Mouse (Mus musculus): Measurements from ENCODE around the gene Tcerg1l. TPM values are rescaled to one million over a fixed set of nuclear protein-coding genes. Genes with fewer than 3 reads are reported as not detected.

The Tcerg1l gene
- polyA plus RNA-seq, 1 experiment from 2014 or later, result 5.8 TPM

DNA sequence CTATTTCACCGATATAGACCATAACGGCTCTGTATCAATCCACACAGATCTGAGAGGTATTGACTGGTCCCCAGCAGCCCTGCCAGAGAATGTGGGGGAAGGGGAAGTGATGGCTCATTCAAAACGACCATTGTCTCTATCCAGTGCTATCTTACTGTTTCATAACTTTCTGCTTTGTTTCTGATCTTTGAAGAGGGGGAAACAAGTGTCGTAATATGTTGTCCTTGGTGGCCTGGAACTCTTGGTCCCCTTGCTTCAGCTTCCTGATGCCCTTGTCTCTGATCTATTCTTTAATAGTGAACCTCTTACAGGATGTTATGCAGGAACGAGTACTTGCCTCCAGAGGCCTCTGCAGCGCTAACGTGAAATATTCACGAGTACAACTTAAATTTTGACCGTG, 182.8 kb downstream of the Tcerg1l start:
- Histone ChIP-seq H3K4me3 (no peak overlapping the region), H3K9me3 (replicated peaks) (no peaks in the 10 kb centered on the region), H3K4me1 (peaks cover 9% of the 10 kb centered on the region; the same call in 1 of the 2 replicates), H3K4me2 (replicated peaks) (no peak overlapping the region), H3K27ac (no peak overlapping the region), H3K36me3 (no peaks in the 10 kb centered on the region), H3K9ac (no peak overlapping the region), H3K27me3 (no peaks in the 10 kb centered on the region)
- ATAC-seq (ENCODE audit: low FRiP score), result no peak
- 86% methylated on average over 9 of the region's 9 CpGs for WGBS

DNA sequence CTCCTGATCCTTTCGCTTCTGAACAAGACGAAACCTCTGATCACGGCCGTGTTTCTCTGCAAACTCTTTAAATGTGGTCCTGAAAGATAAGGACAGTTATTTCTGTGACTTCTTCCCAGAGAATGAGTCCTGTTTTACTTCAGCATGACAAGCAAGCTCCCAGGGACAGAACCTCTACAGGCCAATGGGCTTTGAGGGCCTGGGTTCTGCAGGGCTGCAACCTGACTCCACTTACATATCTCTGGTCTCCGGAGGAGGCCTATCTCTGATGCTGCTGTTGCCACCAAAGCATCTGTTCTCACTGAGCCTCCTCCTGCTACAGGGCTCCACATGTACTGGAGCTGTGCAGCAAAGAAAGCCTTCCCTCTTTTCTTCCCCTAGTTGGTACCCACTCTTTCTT, 187.8 kb downstream of the Tcerg1l start:
- no peak for ATAC-seq (ENCODE audit: low FRiP score)
- Histone ChIP-seq H3K4me1 (peaks cover 18% of the 10 kb centered on the region; the same call in 1 of the 2 replicates), H3K9ac (no peak overlapping the region), H3K4me3 (no peak overlapping the region), H3K36me3 (no peaks in the 10 kb centered on the region), H3K27ac (no peak overlapping the region), H3K9me3 (replicated peaks) (no peaks in the 10 kb centered on the region), H3K4me2 (replicated peaks) (no peak overlapping the region), H3K27me3 (no peaks in the 10 kb centered on the region)
- 68% methylated on average over 5 of the region's 5 CpGs for WGBS

DNA sequence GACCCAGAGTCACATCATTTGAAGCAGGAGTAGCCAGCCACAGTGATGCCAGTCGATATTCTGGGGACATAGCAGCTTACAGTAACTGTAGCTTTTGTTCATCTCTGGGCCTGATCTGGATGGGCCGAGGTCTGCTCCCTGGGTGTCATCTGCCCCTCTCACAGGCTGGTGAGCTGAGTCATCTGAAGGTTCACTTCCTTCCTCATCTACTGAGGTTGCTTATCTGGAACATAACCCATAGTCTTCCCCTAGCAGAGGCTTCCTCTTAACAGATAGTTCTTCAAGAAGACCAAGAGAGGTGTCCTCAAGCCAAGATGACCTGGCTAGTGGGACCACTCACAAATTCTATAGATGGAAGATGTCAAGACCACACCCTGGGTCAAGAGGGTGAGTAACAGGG, 192.4 kb downstream of the Tcerg1l start:
- Histone ChIP-seq H3K27me3 (no peaks in the 10 kb centered on the region), H3K36me3 (no peaks in the 10 kb centered on the region), H3K4me1 (peaks cover 12% of the 10 kb centered on the region), H3K4me2 (replicated peaks) (no peak overlapping the region), H3K9ac (no peak overlapping the region), H3K27ac (no peak overlapping the region), H3K4me3 (no peak overlapping the region), H3K9me3 (replicated peaks) (no peaks in the 10 kb centered on the region)
- ATAC-seq (ENCODE audit: low FRiP score), result no peak
- WGBS, result 91% methylated on average over 2 of the region's 2 CpGs

DNA sequence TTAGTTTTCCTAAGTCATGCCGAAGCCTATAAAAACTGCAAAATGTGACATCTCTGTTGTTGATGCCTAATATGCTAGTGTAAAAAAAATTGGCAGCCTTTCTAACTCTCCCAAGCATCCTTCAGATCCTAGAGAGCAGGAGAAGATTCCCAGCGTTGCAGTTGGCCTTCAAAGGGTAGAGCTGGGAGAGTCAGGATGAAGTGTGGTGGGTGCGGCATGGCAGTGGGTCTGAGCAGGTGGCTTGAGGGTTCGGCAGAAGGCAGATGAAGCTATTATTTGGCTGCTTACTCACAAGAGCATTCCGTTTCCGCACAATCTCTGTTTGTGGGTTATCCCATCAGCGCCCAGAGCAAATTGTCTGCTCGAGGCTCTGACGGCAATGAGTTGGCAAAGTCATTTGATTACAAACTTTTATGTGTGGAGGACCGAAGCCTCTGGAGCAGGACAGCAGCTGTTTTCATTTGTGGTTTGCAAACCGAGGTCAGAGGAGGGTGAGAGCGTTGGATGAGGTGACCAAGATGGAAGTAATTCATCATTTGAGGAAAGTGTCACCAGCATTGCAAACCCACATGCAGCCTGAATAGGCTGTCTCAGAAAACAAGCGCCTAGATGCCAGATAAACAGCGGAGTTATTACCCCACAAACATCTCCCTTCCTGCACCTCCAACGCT, 195.2 kb downstream of the Tcerg1l start:
- Histone ChIP-seq H3K36me3 (no peaks in the 10 kb centered on the region), H3K9ac (no peak overlapping the region), H3K27ac (no peak overlapping the region), H3K9me3 (replicated peaks) (no peaks in the 10 kb centered on the region), H3K27me3 (no peaks in the 10 kb centered on the region), H3K4me2 (replicated peaks) (no peak overlapping the region), H3K4me1 (peaks cover 8% of the 10 kb centered on the region), H3K4me3 (no peak overlapping the region)
- 83% methylated on average over 15 of the region's 15 CpGs for whole genome bisulfite sequencing
- no peak for ATAC-seq (ENCODE audit: low FRiP score)

DNA sequence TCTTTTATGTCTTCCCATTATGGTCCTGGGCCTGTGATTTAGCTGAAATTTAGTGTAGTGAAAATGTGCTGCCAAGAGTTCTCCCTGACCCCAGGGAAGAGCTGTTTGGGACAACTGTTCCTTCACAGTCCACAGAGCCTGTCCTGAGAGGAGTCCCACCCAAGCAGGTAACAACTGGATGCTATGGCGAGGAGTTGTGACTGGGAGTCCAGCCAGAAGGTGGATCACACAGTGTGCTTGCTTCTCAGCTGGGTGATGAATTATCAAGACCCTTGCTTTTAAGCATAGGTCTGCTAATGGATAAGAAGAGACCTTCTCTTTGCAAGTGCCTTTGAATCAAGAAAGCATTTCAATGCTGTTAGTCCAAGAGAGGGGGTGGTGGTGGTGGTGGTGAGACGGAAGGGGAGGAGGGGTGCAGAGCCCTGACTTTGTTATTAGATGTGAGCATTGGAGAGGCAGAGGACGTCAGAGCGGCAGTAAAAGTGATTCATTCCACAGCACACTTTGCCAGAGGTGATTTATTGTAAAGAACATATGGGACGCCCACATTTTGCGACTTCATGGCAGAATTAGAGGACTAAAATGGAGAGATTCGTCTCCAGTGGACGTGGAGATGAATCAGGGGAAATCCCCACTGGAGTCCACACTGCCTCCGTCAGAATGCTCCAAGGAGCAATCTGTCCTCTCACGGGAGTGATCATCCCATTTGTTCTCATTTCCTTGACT, 198.0 kb downstream of the Tcerg1l start:
- Histone ChIP-seq H3K4me3 (no peak overlapping the region), H3K36me3 (no peaks in the 10 kb centered on the region), H3K9me3 (replicated peaks) (no peaks in the 10 kb centered on the region), H3K9ac (no peak overlapping the region), H3K27ac (no peak overlapping the region), H3K27me3 (no peaks in the 10 kb centered on the region), H3K4me1 (no peaks in the 10 kb centered on the region; the same call in 1 of the 2 replicates), H3K4me2 (replicated peaks) (no peak overlapping the region)
- no peak for ATAC-seq (ENCODE audit: low FRiP score)
- 66% methylated on average over 10 of the region's 10 CpGs for WGBS

DNA sequence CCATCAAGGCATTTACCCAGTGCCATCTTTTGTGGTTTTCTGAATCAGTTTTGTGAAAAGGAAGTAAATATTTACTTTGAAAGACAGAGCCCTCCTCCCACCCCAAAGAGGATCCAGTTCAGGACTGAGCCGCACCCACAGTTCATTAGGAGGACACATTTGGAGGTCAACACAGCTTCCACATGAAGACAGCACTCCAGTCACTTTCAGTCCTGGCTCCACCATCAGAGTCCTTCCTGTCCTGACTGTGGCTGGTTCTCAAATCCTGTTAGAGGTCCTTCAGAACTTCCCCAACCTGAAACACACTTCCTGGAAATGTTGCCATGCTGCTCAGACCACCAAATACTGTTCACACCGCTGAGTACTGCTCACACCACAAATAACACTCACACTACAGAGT, 201.4 kb downstream of the Tcerg1l start:
- Histone ChIP-seq H3K9me3 (replicated peaks) (no peaks in the 10 kb centered on the region), H3K27me3 (no peaks in the 10 kb centered on the region), H3K27ac (no peak overlapping the region), H3K9ac (no peak overlapping the region), H3K4me2 (replicated peaks) (no peak overlapping the region), H3K4me3 (no peak overlapping the region), H3K4me1 (no peaks in the 10 kb centered on the region), H3K36me3 (no peaks in the 10 kb centered on the region)
- 82% methylated on average over 2 of the region's 2 CpGs for WGBS
- no peak for ATAC-seq (ENCODE audit: low FRiP score)

DNA sequence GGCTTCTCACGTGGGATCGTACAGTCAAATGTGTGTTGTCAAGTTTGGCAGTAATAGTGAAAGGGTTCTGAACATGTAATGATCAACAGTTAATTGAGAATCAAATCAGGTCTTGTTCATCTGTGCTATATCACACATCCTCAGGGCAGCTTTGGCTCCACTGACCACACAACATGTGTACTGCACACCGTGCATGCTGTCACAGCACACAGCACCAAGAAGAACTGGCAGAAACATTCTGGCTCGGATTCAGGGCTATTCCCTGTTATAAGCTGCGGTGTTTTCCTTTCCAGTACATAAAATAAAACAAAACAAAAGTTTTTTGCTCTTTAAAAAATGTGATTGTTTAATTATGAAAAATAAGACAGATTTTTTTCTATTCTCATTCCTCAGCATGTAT, 213.3 kb downstream of the Tcerg1l start:
- no peak for ATAC-seq (ENCODE audit: low FRiP score)

DNA sequence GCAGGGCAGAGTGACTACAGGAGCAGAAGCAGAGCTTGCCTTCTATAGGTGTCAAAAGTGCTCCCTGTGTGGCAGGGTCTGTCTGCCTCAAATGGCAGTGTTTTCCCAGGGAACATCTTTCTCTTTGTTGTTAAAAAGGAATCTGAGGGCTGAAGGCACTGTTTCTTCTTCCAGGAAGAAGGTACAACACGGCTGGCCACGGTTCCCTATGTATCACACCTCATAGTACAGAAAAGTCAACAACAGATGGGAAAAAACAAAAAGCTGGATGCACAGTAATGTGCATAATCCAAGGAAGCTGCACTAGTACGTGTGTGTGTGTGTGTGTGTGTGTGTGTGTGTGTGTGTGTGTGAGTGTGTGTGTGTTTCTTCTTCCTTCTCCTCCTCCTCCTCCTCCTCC, 215.3 kb downstream of the Tcerg1l start:
- no peak for ATAC-seq (ENCODE audit: low FRiP score)
- H3K36me3 ChIP-seq, result no peaks in the 10 kb centered on the region
- H3K27ac ChIP-seq, result no peak overlapping the region
- H3K27me3 ChIP-seq, result no peaks in the 10 kb centered on the region
- no peak overlapping the region for H3K9ac ChIP-seq
- 82% methylated on average over 3 of the region's 3 CpGs for WGBS
- H3K4me2 ChIP-seq (replicated peaks), result no peak overlapping the region
- H3K4me1 ChIP-seq, result no peaks in the 10 kb centered on the region
- H3K4me3 ChIP-seq, result no peak overlapping the region
- no peaks in the 10 kb centered on the region for H3K9me3 ChIP-seq (replicated peaks)

More for the DNA sequence above, 213.3 kb downstream of the Tcerg1l start:
- Histone ChIP-seq H3K27ac (no peak overlapping the region), H3K9me3 (replicated peaks) (no peaks in the 10 kb centered on the region), H3K36me3 (no peaks in the 10 kb centered on the region), H3K4me3 (no peak overlapping the region), H3K4me1 (no peaks in the 10 kb centered on the region), H3K27me3 (no peaks in the 10 kb centered on the region), H3K9ac (no peak overlapping the region), H3K4me2 (replicated peaks) (no peak overlapping the region)
- 90% methylated on average over 5 of the region's 5 CpGs for WGBS

DNA sequence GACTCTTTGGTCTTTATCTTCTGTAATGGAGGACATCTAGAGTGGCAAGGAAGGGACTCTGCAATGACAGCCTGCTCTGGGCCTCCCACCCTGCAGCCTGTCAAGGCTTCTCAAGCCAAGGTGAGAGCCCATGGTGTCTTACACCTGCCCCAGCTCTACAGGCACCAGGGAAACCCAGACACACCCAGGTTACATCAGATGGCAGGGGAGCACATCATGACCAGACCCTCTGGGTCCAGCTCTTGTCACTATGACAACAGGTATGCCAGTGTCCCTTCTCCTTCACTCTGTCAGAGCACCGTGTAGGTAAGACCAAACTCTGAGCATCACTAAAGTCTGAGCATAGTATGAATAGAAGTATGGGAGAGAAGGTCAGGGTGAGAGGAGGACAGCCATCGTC, 218.9 kb downstream of the Tcerg1l start:
- no peak for ATAC-seq (ENCODE audit: low FRiP score)
- Histone ChIP-seq H3K4me3 (no peak overlapping the region), H3K4me2 (replicated peaks) (no peak overlapping the region), H3K27ac (no peak overlapping the region), H3K36me3 (no peaks in the 10 kb centered on the region), H3K9ac (no peak overlapping the region), H3K27me3 (no peaks in the 10 kb centered on the region), H3K4me1 (no peaks in the 10 kb centered on the region), H3K9me3 (replicated peaks) (no peaks in the 10 kb centered on the region)
- WGBS, result 86% methylated on average over 2 of the region's 2 CpGs

DNA sequence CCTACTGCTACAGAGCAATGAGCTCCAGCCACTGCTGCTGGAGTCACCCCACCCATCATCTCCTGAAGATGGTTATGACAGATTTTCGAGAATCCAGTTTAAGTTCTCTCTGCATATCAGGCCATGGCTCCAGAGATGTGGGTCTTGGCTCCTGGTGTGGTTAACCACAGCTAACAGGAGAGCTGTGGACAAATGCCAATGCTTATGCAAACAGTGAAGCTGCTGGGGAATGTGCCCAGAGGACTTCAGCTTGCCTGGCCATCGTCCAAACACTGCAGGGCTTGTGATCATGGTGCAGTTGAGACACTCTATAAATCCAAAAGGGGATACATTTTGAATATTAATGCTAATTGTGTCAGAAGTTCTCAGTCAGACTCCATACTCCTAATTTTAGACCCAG, 221.5 kb downstream of the Tcerg1l start:
- Histone ChIP-seq H3K4me1 (peaks cover 4% of the 10 kb centered on the region), H3K27me3 (no peaks in the 10 kb centered on the region), H3K9ac (no peak overlapping the region), H3K4me3 (no peak overlapping the region), H3K4me2 (replicated peaks) (no peak overlapping the region), H3K27ac (no peak overlapping the region), H3K36me3 (no peaks in the 10 kb centered on the region), H3K9me3 (replicated peaks) (no peaks in the 10 kb centered on the region)
- 77% methylated on average over 2 of the region's 2 CpGs for WGBS
- no peak for ATAC-seq (ENCODE audit: low FRiP score)

DNA sequence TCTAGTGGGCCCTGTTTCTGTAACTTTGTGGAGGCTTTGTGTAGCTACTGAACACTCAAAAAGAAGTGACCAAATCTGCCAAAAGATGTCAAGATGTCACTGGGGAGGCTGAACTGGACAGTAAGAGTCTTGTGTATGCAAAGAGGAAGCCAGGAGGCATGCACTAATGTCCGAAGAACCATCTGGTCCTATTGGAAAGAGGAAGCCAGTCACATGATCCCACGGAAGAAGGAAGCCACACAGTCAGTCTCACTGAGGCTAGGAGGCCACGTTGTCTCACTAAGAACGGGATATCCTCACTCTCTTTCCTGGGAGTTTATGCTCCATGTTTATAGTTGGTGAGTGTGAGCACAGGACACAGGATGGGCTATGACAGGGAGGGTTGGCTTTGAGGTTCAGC, 227.1 kb downstream of the Tcerg1l start:
- H3K9ac ChIP-seq, result no peak overlapping the region
- no peak overlapping the region for H3K4me2 ChIP-seq (replicated peaks)
- H3K27ac ChIP-seq, result no peak overlapping the region
- H3K36me3 ChIP-seq, result no peaks in the 10 kb centered on the region
- 82% methylated on average over 4 of the region's 4 CpGs for WGBS
- ATAC-seq (ENCODE audit: low FRiP score), result no peak
- peaks cover 4% of the 10 kb centered on the region for H3K4me1 ChIP-seq
- no peak overlapping the region for H3K4me3 ChIP-seq
- no peaks in the 10 kb centered on the region for H3K9me3 ChIP-seq (replicated peaks)
- no peaks in the 10 kb centered on the region for H3K27me3 ChIP-seq
